Mouse (Mus musculus) myocyte (in vitro differentiated cells): Measurements from ENCODE around the gene Gatad1.

Source experiments
- E2F4 ChIP-seq: IDR thresholded peaks from one replicate; pipeline ENCODE4 v1.6.1; 2011; ENCODE audit warnings: mild to moderate bottlenecking, control low read depth, moderate library complexity; ENCODE audit not compliant: insufficient read depth
- MAX ChIP-seq: IDR thresholded peaks from one replicate; pipeline ENCODE4 v1.6.1; 2011; ENCODE audit warnings: low read depth, mild to moderate bottlenecking, control low read depth
- MYOD1 ChIP-seq, 3 experiments: IDR thresholded peaks; one replicate each; pipeline ENCODE4 v1.6.1; 2011; ENCODE audit warnings: control low read depth in 2 of 3, low read depth in 2 of 3, mild to moderate bottlenecking in 2 of 3, moderate library complexity in 1 of 3; ENCODE audit not compliant: insufficient read length in 2 of 3, control insufficient read depth in 1 of 3
- MYOG ChIP-seq, 3 experiments: IDR thresholded peaks; one replicate each; pipeline ENCODE4 v1.6.1; 2011; ENCODE audit warnings: control low read depth in 2 of 3, low read depth in 2 of 3, mild to moderate bottlenecking in 2 of 3; ENCODE audit not compliant: insufficient read length in 2 of 3, control insufficient read depth in 1 of 3, insufficient read depth in 1 of 3
- POLR2A ChIP-seq: IDR thresholded peaks from one replicate; pipeline ENCODE4 v1.6.1; 2011; ENCODE audit warnings: low read depth, mild to moderate bottlenecking, control low read depth, moderate library complexity; ENCODE audit not compliant: insufficient read length
- SRF ChIP-seq: IDR thresholded peaks from one replicate; pipeline ENCODE4 v1.6.1; 2011; ENCODE audit warnings: low read depth; ENCODE audit not compliant: control insufficient read depth, insufficient read length
- USF1 ChIP-seq: IDR thresholded peaks from one replicate; pipeline ENCODE4 v1.6.1; 2011; ENCODE audit warnings: low read depth, mild to moderate bottlenecking, control low read depth, moderate library complexity

- TF ChIP-seq POLR2A: no peak
- no peak for TF ChIP-seq E2F4
- TF ChIP-seq SRF: no peak
- TF ChIP-seq MYOG (IDR thresholded peaks at IDR 0.05; ENCODE audit: control insufficient read depth in 1 of 3, insufficient read depth in 1 of 3, insufficient read length in 2 of 3, low read depth in 2 of 3): no peak
- no peak for TF ChIP-seq MAX
- no peak for TF ChIP-seq USF1
- no peak for TF ChIP-seq MYOD1 (IDR thresholded peaks at IDR 0.05; ENCODE audit: control insufficient read depth in 1 of 3, insufficient read length in 2 of 3, low read depth in 2 of 3)
Observed at GRCm38 (mm10) chr5:3600298-3600697, 56.7 kb downstream of the Gatad1 start.
